Mouse (Mus musculus) adrenal gland, postnatal 25 days (tissue): ENCODE results near the gene Akap13. TPM values are rescaled to one million over a fixed set of nuclear protein-coding genes. Genes with fewer than 3 reads are reported as not detected.
"Not testable (repeated sequence)": the region's sequence is repeated elsewhere in the genome, so short reads cannot be mapped to it uniquely, and the experiment has no call there.

Experiments used
- DNase-seq: peaks from one replicate; pipeline ENCODE4 v3.0.0; 2021; ENCODE audit warnings: mixed read lengths
- total RNA-seq: library from RNA; stranded (reverse); gene quantifications from 2 replicates; pipeline ENCODE4 v1.2.3, GENCODE M21; 2021

Gene Akap13
- total RNA-seq, 1 experiment from 2014 or later = 56.7 TPM

- DNase-seq = no peak
Measured at GRCm38 (mm10) chr7:75597840-75598239, 142.5 kb downstream of the Akap13 start.

GRCm38 (mm10) chr7:75600360-75601075, 145.2 kb downstream of the Akap13 start:
- DNase-seq = no peak

- DNase-seq = no peak
Measured at GRCm38 (mm10) chr7:75607248-75607647, 151.9 kb downstream of the Akap13 start.

- DNase-seq = no peak
Measured at GRCm38 (mm10) chr7:75608716-75609115, 153.4 kb downstream of the Akap13 start.

- no peak for DNase-seq
Measured at GRCm38 (mm10) chr7:75609456-75610262, 154.3 kb downstream of the Akap13 start.

GRCm38 (mm10) chr7:75610391-75610790, 155.1 kb downstream of the Akap13 start:
- no peak for DNase-seq

- no peak for DNase-seq
Measured at GRCm38 (mm10) chr7:75611261-75611950, 156.1 kb downstream of the Akap13 start.

GRCm38 (mm10) chr7:75612000-75612682, 156.8 kb downstream of the Akap13 start:
- peak; percentile 39 for DNase-seq

GRCm38 (mm10) chr7:75612683-75613053, 157.3 kb downstream of the Akap13 start:
- no peak for DNase-seq

GRCm38 (mm10) chr7:75613240-75613639, 157.9 kb downstream of the Akap13 start:
- DNase-seq = no peak

GRCm38 (mm10) chr7:75614826-75615225, 159.5 kb downstream of the Akap13 start:
- no peak for DNase-seq

GRCm38 (mm10) chr7:75617246-75617645, 161.9 kb downstream of the Akap13 start:
- DNase-seq = not testable (repeated sequence)

- no peak for DNase-seq
Measured at GRCm38 (mm10) chr7:75618699-75619098, 163.4 kb downstream of the Akap13 start.

GRCm38 (mm10) chr7:75619875-75620274, 164.5 kb downstream of the Akap13 start:
- no peak for DNase-seq

- DNase-seq = no peak
Measured at GRCm38 (mm10) chr7:75620395-75620960, 165.1 kb downstream of the Akap13 start.

GRCm38 (mm10) chr7:75620976-75621375, 165.6 kb downstream of the Akap13 start:
- DNase-seq = no peak

GRCm38 (mm10) chr7:75627831-75628230, 172.5 kb downstream of the Akap13 start:
- no peak for DNase-seq

GRCm38 (mm10) chr7:75629669-75630068, 174.3 kb downstream of the Akap13 start:
- no peak for DNase-seq

GRCm38 (mm10) chr7:75632941-75633340, 177.6 kb downstream of the Akap13 start:
- DNase-seq = no peak

GRCm38 (mm10) chr7:75633393-75633792, 178.1 kb downstream of the Akap13 start:
- no peak for DNase-seq

GRCm38 (mm10) chr7:75633807-75634526, 178.6 kb downstream of the Akap13 start:
- DNase-seq = no peak
